Mouse (Mus musculus) embryonic fibroblast, embryonic 13.5 days (primary cell): ENCODE results near the gene Apoh.

Experiments
- CTCF ChIP-seq: IDR thresholded peaks from 2 replicates; pipeline ENCODE4 v1.5.1; 2011; ENCODE audit warnings: mild to moderate bottlenecking, control low read depth, low read length, moderate library complexity, borderline replicate concordance; ENCODE audit not compliant: insufficient read depth
- POLR2A ChIP-seq: IDR thresholded peaks from 2 replicates; pipeline ENCODE4 v1.6.1; 2011; ENCODE audit warnings: low read depth, mild to moderate bottlenecking, control low read depth, low read length, moderate library complexity

- no peak for TF ChIP-seq POLR2A
- peak; percentile 16; the same call in 1 of the 2 replicates for TF ChIP-seq CTCF
These were observed at the start of gene Apoh for GRCm38 (mm10) chr11:108342781-108343768.
